8 mouse cellular contexts compared by ENCODE assay signal in genomic region chr6:120916074-120916971, GRCm38 (mm10). TPM values are rescaled to one million over a fixed set of nuclear protein-coding genes. Genes with fewer than 3 reads are reported as not detected.
DNase-seq lines count a peak whose midpoint lies in the region; ATAC-seq lines count a peak whose summit lies in the region.

Gene Bid, minus strand, starts transcription at chr6:120916853.

- intact Hi-C loops in left cerebral cortex, postnatal 25 days (cut with DNase I): no loop called here

- peak within 1 kb of the TSS; percentile 28; the same call in 1 of the 2 replicates for H3K27ac ChIP-seq in intestine, embryonic 16.5 days (ENCODE audit: low read length)

- ATAC-seq in intestine, embryonic 16.5 days: peak; percentile 93

- 1% methylated on average over 67 of the region's 67 CpGs for WGBS in intestine, embryonic 16.5 days

- H3K27me3 ChIP-seq in intestine, embryonic 16.5 days (replicated peaks; ENCODE audit: control insufficient read depth, insufficient read depth, low read length): no peaks in the 10 kb centered on the region

- peak within 1 kb of the TSS; percentile 96 for H3K4me2 ChIP-seq in intestine, embryonic 16.5 days (ENCODE audit: low read depth, low read length)

- no peaks in the 10 kb centered on the region for H3K36me3 ChIP-seq in intestine, embryonic 16.5 days (ENCODE audit: control insufficient read depth, insufficient read depth, low read length)

- no peaks in the 10 kb centered on the region for H3K9me3 ChIP-seq in intestine, embryonic 16.5 days (ENCODE audit: control insufficient read depth, low read length)

- H3K4me1 ChIP-seq in intestine, embryonic 16.5 days (ENCODE audit: control insufficient read depth, insufficient read depth, low read length): peaks cover 19% of the 10 kb centered on the region

- peak within 1 kb of the TSS; percentile 68 for H3K4me3 ChIP-seq in intestine, embryonic 16.5 days (ENCODE audit: low read length)

- peak; percentile 88 for DNase-seq in adrenal gland, adult 8-10 months
- DNase-seq in embryo, embryonic 9.5 days (ENCODE audit: extremely low spot score): peak; percentile 94
- DNase-seq in gastrocnemius, postnatal 4 days (ENCODE audit: low spot score in 2 of 2): peak; percentile 74 to 85
- DNase-seq in left cerebral cortex, postnatal 25 days (ENCODE audit: low spot score in 2 of 2): peak; percentile 74 to 82
- DNase-seq in mesoderm, embryonic 11.5 days (ENCODE audit: low read depth, low spot score): peak; percentile 85
- DNase-seq in right cerebral cortex, postnatal 36 days (ENCODE audit: low spot score in 2 of 2): peak; percentile 68 to 72
- DNase-seq in yolk sac, embryonic 10.5 days (ENCODE audit: low spot score): peak; percentile 94

- peak within 1 kb of the TSS; percentile 74 for H3K9ac ChIP-seq in intestine, embryonic 16.5 days (ENCODE audit: low read depth, low read length)

RNA-seq across cellular contexts. Expression of gene Bid, which starts in this region (rescaled TPM):
- total RNA-seq in adrenal gland, adult 8-10 months (2022): 1 to 10 TPM; 3.9 to 9.2 (median 4.7) TPM
- 1 to 10 TPM; 4.7 to 4.8 TPM for total RNA-seq in gastrocnemius, postnatal 4 days (2021)
- polyA plus RNA-seq in intestine, embryonic 16.5 days (2015; fragmentation: Nextera tagmentation; extraction: Ambion mirVana): 22.6 and 23.7 TPM in 2 replicates
- 10 to 100 TPM in 1 of 2 experiments, 1 to 10 TPM in 1; 9.4 to 10.4 TPM for total RNA-seq in left cerebral cortex, postnatal 25 days (2021)

Comparison
In these comparisons a context has a peak if more than half of its experiments do, and no peak if none do; other contexts are left out.
1. Peak in every context shown above with its lines: DNase-seq, ATAC-seq, H3K4me3 ChIP-seq and H3K27ac ChIP-seq.